Comparison of ENCODE assay signal across 9 mouse cellular contexts in genomic region chr1:67640353-67640752, GRCm38 (mm10).
A peak's percentile ranks its signal among the peaks of the same experiment; 100 is the strongest.
DNase-seq lines count a peak whose midpoint lies in the region; ATAC-seq lines count a peak whose summit lies in the region.
"Had no signal": no experiment of that assay in that cellular context is flagged by ENCODE, and none has a peak within 500 bp of the region (broad histone marks: within the 10 kb centered on the region; RNA-seq: fewer than 3 reads in every experiment).

No protein-coding gene starts in this region.

- 0 out of 2 replicates have a peak overlapping the region, but pooled peaks have one; percentile 18 for H3K4me2 ChIP-seq in heart, embryonic 16.5 days (ENCODE audit: low read depth, low read length)

- DNase-seq in heart, postnatal 14 days = no peak
- DNase-seq in A20 (ENCODE audit: low read depth, low spot score) = peak; percentile 26
- peak; percentile 1 for DNase-seq in c-Kit-negative CD71-positive TER-119-positive erythroid progenitor cells, embryonic 14.5 days (ENCODE audit: low read depth, low spot score)
- peak; percentile 10 for DNase-seq in induced T-regulatory cell, adult 2 months (ENCODE audit: low read depth)
- peak; percentile 35 for DNase-seq in retina, postnatal 7 days (ENCODE audit: low read depth, low spot score)
- no peak for DNase-seq in urinary bladder, postnatal 4 days (ENCODE audit: low spot score in 2 of 2)
- DNase-seq in frontal cortex, postnatal 25 days (ENCODE audit: low spot score in 2 of 2) = no peak

- no peak overlapping the region for H3K27ac ChIP-seq in heart, embryonic 16.5 days (ENCODE audit: low read length)
- H3K27ac ChIP-seq: macrophage had no signal

- 20% methylated on average over 9 of the region's 9 CpGs for WGBS in heart, embryonic 16.5 days

- H3K4me1 ChIP-seq in heart, embryonic 16.5 days (ENCODE audit: control insufficient read depth, insufficient read depth, low read length) = no peaks in the 10 kb centered on the region

- H3K4me3 ChIP-seq in heart, embryonic 16.5 days (ENCODE audit: low read length) = no peak overlapping the region

- H3K9me3 ChIP-seq in heart, embryonic 16.5 days (replicated peaks; ENCODE audit: control insufficient read depth, low read length) = no peaks in the 10 kb centered on the region

- no peaks in the 10 kb centered on the region for H3K36me3 ChIP-seq in heart, embryonic 16.5 days (ENCODE audit: control insufficient read depth, insufficient read depth)

- no peak; the same call in 1 of the 2 replicates for ATAC-seq in heart, embryonic 16.5 days (replicated peaks; ENCODE audit: extremely low read depth, insufficient read depth, low FRiP score)

- H3K9ac ChIP-seq in heart, embryonic 16.5 days (ENCODE audit: low read length) = no peak overlapping the region

- intact Hi-C loops in heart, postnatal 14 days (cut with DNase I) = loop anchor here (2.0 kb wide), 1 partner anchor 1498 kb away; no protein-coding TSS in a partner anchor

- no peaks in the 10 kb centered on the region for H3K27me3 ChIP-seq in heart, embryonic 16.5 days (ENCODE audit: control insufficient read depth, insufficient read depth, low read length)

Comparison
In these comparisons a context has a peak if more than half of its experiments do, and no peak if none do; other contexts are left out.
1. DNase-seq: peak in A20 (single experiment), c-Kit-negative CD71-positive TER-119-positive erythroid progenitor cells, embryonic 14.5 days (single experiment), induced T-regulatory cell, adult 2 months (single experiment) and retina, postnatal 7 days (single experiment); none in heart, postnatal 14 days (0 of 2), urinary bladder, postnatal 4 days (0 of 2) and frontal cortex, postnatal 25 days (0 of 2).